Mouse (Mus musculus): ENCODE results near the gene Alk.

DNA sequence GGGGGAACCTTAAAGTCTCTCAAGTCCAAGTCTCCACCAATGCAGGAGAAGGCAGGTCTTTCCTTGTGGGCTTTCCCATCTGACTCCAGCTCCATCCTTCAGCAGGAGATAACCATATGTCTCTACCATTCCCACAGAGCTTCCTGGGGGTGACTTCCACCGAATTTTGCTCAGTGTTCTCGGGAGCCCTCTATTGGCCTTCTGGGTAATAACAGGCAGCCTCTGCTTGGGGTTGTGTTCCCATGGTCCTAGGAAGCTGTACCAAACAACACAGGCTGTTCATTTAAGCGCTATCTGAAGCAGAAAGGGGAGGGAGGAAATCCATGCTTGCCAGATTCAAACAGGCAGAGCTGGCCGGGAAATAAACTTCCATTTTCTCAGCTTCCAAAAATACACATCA lies 82.0 kb downstream of the Alk start:
- TF ChIP-seq CTCF (IDR thresholded peaks at IDR 0.05; ENCODE audit: borderline replicate concordance, control insufficient read depth, extremely low read depth, insufficient read depth, low read length, poor library complexity) (no peak), POLR2A (IDR thresholded peaks at IDR 0.05; ENCODE audit: control insufficient read depth, extremely low read depth, insufficient read depth, low read length, poor library complexity) (no peak)

All from thymus, adult 2 months (tissue).